In genomic region chr6:144057098-144057632, GRCm38 (mm10) we compare ENCODE assay signal across 8 mouse cellular contexts.
A peak's percentile ranks its signal among the peaks of the same experiment; 100 is the strongest.
DNase-seq lines count a peak whose midpoint lies in the region; ATAC-seq and TF ChIP-seq lines count a peak whose summit lies in the region.
"Had no signal": no experiment of that assay in that cellular context is flagged by ENCODE, and none has a peak within 500 bp of the region (broad histone marks: within the 10 kb centered on the region; RNA-seq: fewer than 3 reads in every experiment).

No protein-coding gene starts in this region.

- no peaks in the 10 kb centered on the region for H3K27me3 ChIP-seq in embryonic facial prominence, embryonic 11.5 days (ENCODE audit: control insufficient read depth, insufficient read depth, low read length)
- H3K27me3 ChIP-seq in forebrain, embryonic 14.5 days (replicated peaks; ENCODE audit: control insufficient read depth, insufficient read depth, low read length): no peaks in the 10 kb centered on the region
- H3K27me3 ChIP-seq in midbrain, embryonic 12.5 days: no peaks in the 10 kb centered on the region
- H3K27me3 ChIP-seq: CH12.LX had no signal

- ATAC-seq in embryonic facial prominence, embryonic 11.5 days (replicated peaks; ENCODE audit: insufficient number of reproducible peaks, low FRiP score, low TSS enrichment, low read depth): no peak
- ATAC-seq in forebrain, embryonic 14.5 days: no peak
- ATAC-seq in midbrain, embryonic 12.5 days (ENCODE audit: low FRiP score, low read depth): no peak

- H3K36me3 ChIP-seq in embryonic facial prominence, embryonic 11.5 days (replicated peaks; ENCODE audit: control insufficient read depth, insufficient read depth, low read depth, low read length): no peaks in the 10 kb centered on the region
- H3K36me3 ChIP-seq in forebrain, embryonic 14.5 days (ENCODE audit: control insufficient read depth, insufficient read depth, low read length): no peaks in the 10 kb centered on the region
- no peaks in the 10 kb centered on the region for H3K36me3 ChIP-seq in midbrain, embryonic 12.5 days

- no peak overlapping the region for H3K9ac ChIP-seq in embryonic facial prominence, embryonic 11.5 days (replicated peaks; ENCODE audit: low read length)
- H3K9ac ChIP-seq in forebrain, embryonic 14.5 days (ENCODE audit: low read length): no peak overlapping the region; the same call in 1 of the 2 replicates
- H3K9ac ChIP-seq in midbrain, embryonic 12.5 days (replicated peaks): no peak overlapping the region

- peaks cover 2% of the 10 kb centered on the region; the same call in 1 of the 2 replicates for H3K4me1 ChIP-seq in embryonic facial prominence, embryonic 11.5 days (ENCODE audit: control insufficient read depth, insufficient read depth, low read length)
- peaks cover 28% of the 10 kb centered on the region for H3K4me1 ChIP-seq in forebrain, embryonic 14.5 days (ENCODE audit: control insufficient read depth, insufficient read depth, low read length)
- peaks cover 25% of the 10 kb centered on the region; the same call in 1 of the 2 replicates for H3K4me1 ChIP-seq in midbrain, embryonic 12.5 days

- H3K4me2 ChIP-seq in embryonic facial prominence, embryonic 11.5 days (ENCODE audit: low read depth, low read length): no peak overlapping the region
- peak overlapping the region; percentile 18; the same call in 1 of the 2 replicates for H3K4me2 ChIP-seq in forebrain, embryonic 14.5 days (ENCODE audit: low read length)
- no peak overlapping the region for H3K4me2 ChIP-seq in midbrain, embryonic 12.5 days (replicated peaks)

- peak overlapping the region; percentile 25; the same call in 1 of the 2 replicates for H3K4me3 ChIP-seq in layer of hippocampus, adult 2 months
- H3K4me3 ChIP-seq in embryonic facial prominence, embryonic 11.5 days (ENCODE audit: low read depth, low read length): no peak overlapping the region
- no peak overlapping the region for H3K4me3 ChIP-seq in forebrain, embryonic 14.5 days (ENCODE audit: low read depth, low read length)
- H3K4me3 ChIP-seq in midbrain, embryonic 12.5 days: no peak overlapping the region

- peak overlapping the region; percentile 78 for H3K27ac ChIP-seq in layer of hippocampus, adult 2 months
- 0 out of 2 replicates have a peak overlapping the region, but pooled peaks have one; percentile 15 for H3K27ac ChIP-seq in embryonic facial prominence, embryonic 11.5 days (replicated peaks; ENCODE audit: low read depth, low read length)
- peak overlapping the region; percentile 80 for H3K27ac ChIP-seq in forebrain, embryonic 14.5 days (ENCODE audit: low read depth, low read length)
- H3K27ac ChIP-seq in midbrain, embryonic 12.5 days (replicated peaks): peak overlapping the region; percentile 20

- no peak for DNase-seq in layer of hippocampus, adult 2 months (ENCODE audit: low spot score in 2 of 2)
- DNase-seq in layer of hippocampus, postnatal 36 days: no peak
- DNase-seq in embryonic facial prominence, embryonic 11.5 days (ENCODE audit: low spot score): no peak
- peak; percentile 84 for DNase-seq in forebrain, embryonic 14.5 days (ENCODE audit: low spot score)
- DNase-seq in spleen, postnatal 4 days (ENCODE audit: low spot score in 2 of 2): no peak
- no peak for DNase-seq in thymus, adult 18-20 months

- WGBS in embryonic facial prominence, embryonic 11.5 days: 62% methylated on average over 14 of the region's 14 CpGs
- WGBS in forebrain, embryonic 14.5 days: 25% methylated on average over 14 of the region's 14 CpGs
- WGBS in midbrain, embryonic 12.5 days: 86% methylated on average over 14 of the region's 14 CpGs

- H3K9me3 ChIP-seq in embryonic facial prominence, embryonic 11.5 days (replicated peaks; ENCODE audit: control insufficient read depth, low read length): no peaks in the 10 kb centered on the region
- H3K9me3 ChIP-seq in forebrain, embryonic 14.5 days (replicated peaks; ENCODE audit: control insufficient read depth, low read length): no peaks in the 10 kb centered on the region
- no peaks in the 10 kb centered on the region for H3K9me3 ChIP-seq in midbrain, embryonic 12.5 days

- no peak for TF ChIP-seq CTCF in layer of hippocampus, adult 2 months (conservative IDR thresholded peaks at IDR 0.05)

Comparison
In these comparisons a context has a peak if more than half of its experiments do, and no peak if none do; other contexts are left out.
1. H3K27ac ChIP-seq: peak in every context shown above with its lines; median percentile 80 in forebrain, embryonic 14.5 days; 78 in layer of hippocampus, adult 2 months; 20 in midbrain, embryonic 12.5 days; 15 in embryonic facial prominence, embryonic 11.5 days.